ENCODE assay signal across 8 mouse cellular contexts in the genomic region with DNA sequence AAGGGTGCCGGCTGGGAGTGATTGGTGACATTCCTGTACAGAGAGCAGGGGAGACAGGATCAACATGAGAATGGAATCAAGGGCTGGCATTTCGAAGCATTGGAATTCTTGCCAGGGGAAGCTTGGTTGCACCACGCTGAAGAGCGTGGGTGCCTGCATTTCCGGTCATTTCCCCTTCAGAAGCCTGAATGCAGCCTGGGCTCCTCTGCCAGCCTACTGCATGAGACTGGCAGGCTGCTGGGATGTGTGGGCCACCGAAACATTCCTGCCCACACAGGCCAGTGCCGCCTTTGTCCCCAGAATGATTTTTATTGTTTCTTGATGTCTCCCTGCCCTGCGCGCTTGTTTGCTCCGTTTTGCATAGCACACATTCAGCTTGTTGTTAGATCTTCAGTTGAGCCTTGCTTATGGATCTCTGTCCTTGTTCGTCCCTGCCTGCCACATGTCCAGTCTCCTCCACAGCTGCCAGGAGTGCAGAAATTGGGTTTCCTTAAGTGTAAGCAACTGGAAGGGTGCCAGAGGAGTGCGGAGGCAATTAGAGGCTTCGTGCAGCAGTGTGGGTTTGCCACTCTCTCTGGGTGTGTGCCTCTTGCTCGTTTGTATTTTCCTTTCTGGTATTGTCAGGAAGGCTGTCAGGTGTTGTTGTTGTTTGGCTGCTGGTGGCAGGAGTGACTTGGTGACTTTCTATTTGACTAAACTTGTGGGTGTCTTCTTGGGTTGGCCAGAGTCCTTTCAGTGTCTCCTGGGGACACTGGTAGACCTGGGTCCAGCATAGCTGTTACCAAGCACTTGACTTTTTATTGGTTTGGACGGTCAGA.
A peak's percentile ranks its signal among the peaks of the same experiment; 100 is the strongest.
DNase-seq lines count a peak whose midpoint lies in the region; ATAC-seq and TF ChIP-seq lines count a peak whose summit lies in the region.

No protein-coding gene starts in this region.

- no peaks in the 10 kb centered on the region for H3K27me3 ChIP-seq in hindbrain, embryonic 13.5 days
- H3K27me3 ChIP-seq in hindbrain, embryonic 11.5 days (ENCODE audit: control insufficient read depth, insufficient read depth, low read length) = no peaks in the 10 kb centered on the region
- no peaks in the 10 kb centered on the region for H3K27me3 ChIP-seq in intestine, postnatal 0 days (replicated peaks; ENCODE audit: control insufficient read depth, insufficient read depth, low read length)
- H3K27me3 ChIP-seq in midbrain, embryonic 16.5 days (ENCODE audit: control insufficient read depth, insufficient read depth, low read depth, low read length) = no peaks in the 10 kb centered on the region

- no peak for TF ChIP-seq CTCF in intestine, postnatal 0 days (IDR thresholded peaks at IDR 0.05; ENCODE audit: low read depth)

- H3K36me3 ChIP-seq in hindbrain, embryonic 13.5 days = no peaks in the 10 kb centered on the region
- H3K36me3 ChIP-seq in hindbrain, embryonic 11.5 days (ENCODE audit: control insufficient read depth, insufficient read depth, low read length) = no peaks in the 10 kb centered on the region
- H3K36me3 ChIP-seq in intestine, postnatal 0 days (ENCODE audit: control insufficient read depth, insufficient read depth) = no peaks in the 10 kb centered on the region; the same call in 1 of the 2 replicates
- H3K36me3 ChIP-seq in midbrain, embryonic 16.5 days (ENCODE audit: control insufficient read depth, insufficient read depth, low read length) = no peaks in the 10 kb centered on the region

- 44% methylated on average over 15 of the region's 15 CpGs for WGBS in hindbrain, embryonic 13.5 days
- 73% methylated on average over 15 of the region's 15 CpGs for WGBS in hindbrain, embryonic 11.5 days
- WGBS in intestine, postnatal 0 days = 63% methylated on average over 15 of the region's 15 CpGs
- WGBS in midbrain, embryonic 16.5 days = 47% methylated on average over 15 of the region's 15 CpGs

- no peak for DNase-seq in hindbrain, embryonic 11.5 days (ENCODE audit: low spot score)
- peak; percentile 60 for DNase-seq in cerebellum, adult 9-10 months
- no peak for DNase-seq in thymus, postnatal 14 days
- no peak for DNase-seq in thymus, postnatal 10 days (ENCODE audit: low spot score in 2 of 2)

- H3K27ac ChIP-seq in hindbrain, embryonic 13.5 days = peak overlapping the region; percentile 83
- H3K27ac ChIP-seq in hindbrain, embryonic 11.5 days (ENCODE audit: low read depth, low read length) = no peak overlapping the region
- H3K27ac ChIP-seq in intestine, postnatal 0 days (ENCODE audit: low read depth, low read length) = peak overlapping the region; percentile 22; the same call in 1 of the 2 replicates
- peak overlapping the region; percentile 69 for H3K27ac ChIP-seq in midbrain, embryonic 16.5 days (ENCODE audit: low read length)

- ATAC-seq in hindbrain, embryonic 13.5 days (ENCODE audit: low FRiP score) = peak; percentile 61
- ATAC-seq in hindbrain, embryonic 11.5 days (ENCODE audit: low FRiP score) = no peak
- ATAC-seq in CD4-positive, CD25-positive, alpha-beta regulatory T cell, adult 4 months = peak; percentile 20
- peak; percentile 66 for ATAC-seq in intestine, postnatal 0 days
- ATAC-seq in midbrain, embryonic 16.5 days = peak; percentile 54; the same call in 1 of the 2 replicates

- H3K9ac ChIP-seq in hindbrain, embryonic 13.5 days = peak overlapping the region; percentile 60
- H3K9ac ChIP-seq in hindbrain, embryonic 11.5 days (ENCODE audit: low read depth, low read length) = no peak overlapping the region
- no peak overlapping the region for H3K9ac ChIP-seq in intestine, postnatal 0 days (ENCODE audit: low read depth, low read length)
- peak overlapping the region; percentile 50; the same call in 1 of the 2 replicates for H3K9ac ChIP-seq in midbrain, embryonic 16.5 days (ENCODE audit: low read depth, low read length)

- peaks cover 47% of the 10 kb centered on the region for H3K4me1 ChIP-seq in hindbrain, embryonic 13.5 days (replicated peaks)
- H3K4me1 ChIP-seq in hindbrain, embryonic 11.5 days (replicated peaks; ENCODE audit: control insufficient read depth, insufficient read depth, low read length) = 0 out of 2 replicates have a peak, but pooled peaks cover 2% of the 10 kb centered on the region
- peaks cover 6% of the 10 kb centered on the region; the same call in 1 of the 2 replicates for H3K4me1 ChIP-seq in intestine, postnatal 0 days (replicated peaks; ENCODE audit: control insufficient read depth, insufficient read depth, low read length)
- H3K4me1 ChIP-seq in midbrain, embryonic 16.5 days (ENCODE audit: control insufficient read depth, insufficient read depth, low read length) = peaks cover 20% of the 10 kb centered on the region

- H3K4me2 ChIP-seq in hindbrain, embryonic 13.5 days = peak overlapping the region; percentile 36
- no peak overlapping the region for H3K4me2 ChIP-seq in hindbrain, embryonic 11.5 days (replicated peaks; ENCODE audit: low read depth, low read length)
- no peak overlapping the region for H3K4me2 ChIP-seq in intestine, postnatal 0 days (replicated peaks; ENCODE audit: low read depth)
- H3K4me2 ChIP-seq in midbrain, embryonic 16.5 days (ENCODE audit: low read length) = peak overlapping the region; percentile 26

- no peaks in the 10 kb centered on the region for H3K9me3 ChIP-seq in hindbrain, embryonic 13.5 days
- H3K9me3 ChIP-seq in hindbrain, embryonic 11.5 days (ENCODE audit: control insufficient read depth, low read length) = no peaks in the 10 kb centered on the region
- no peaks in the 10 kb centered on the region for H3K9me3 ChIP-seq in intestine, postnatal 0 days (ENCODE audit: control insufficient read depth)
- no peaks in the 10 kb centered on the region for H3K9me3 ChIP-seq in midbrain, embryonic 16.5 days (replicated peaks; ENCODE audit: control insufficient read depth, low read length, poor library complexity, severe bottlenecking)

- H3K4me3 ChIP-seq in hindbrain, embryonic 13.5 days = no peak overlapping the region
- H3K4me3 ChIP-seq in hindbrain, embryonic 11.5 days (ENCODE audit: low read depth, low read length) = no peak overlapping the region
- no peak overlapping the region for H3K4me3 ChIP-seq in intestine, postnatal 0 days (ENCODE audit: low read depth, low read length)
- H3K4me3 ChIP-seq in midbrain, embryonic 16.5 days (ENCODE audit: low read depth, low read length) = no peak overlapping the region

Comparison
In these comparisons a context has a peak if more than half of its experiments do, and no peak if none do; other contexts are left out.
1. H3K4me2 ChIP-seq: peak in hindbrain, embryonic 13.5 days (single experiment) and midbrain, embryonic 16.5 days (single experiment); none in hindbrain, embryonic 11.5 days (single experiment) and intestine, postnatal 0 days (single experiment).
2. H3K9ac ChIP-seq: peak in hindbrain, embryonic 13.5 days (single experiment) and midbrain, embryonic 16.5 days (single experiment); none in hindbrain, embryonic 11.5 days (single experiment) and intestine, postnatal 0 days (single experiment).